Mouse (Mus musculus) macrophage (primary cell): ENCODE data around the gene Dcp1a. TPM values are rescaled to one million over a fixed set of nuclear protein-coding genes. Genes with fewer than 3 reads are reported as not detected.

Experiments used
- H3K27ac ChIP-seq: fragments of 350-480 bp; formaldehyde crosslinking; 2 replicates; pipeline ENCODE4 v1.9.0; 2021
- H3K36me3 ChIP-seq: fragments of 350-480 bp; formaldehyde crosslinking; 2 replicates; pipeline ENCODE4 v1.9.0; 2021; ENCODE audit errors: inconsistent target
- H3K4me3 ChIP-seq: fragments of 350-480 bp; formaldehyde crosslinking; 2 replicates; pipeline ENCODE4 v1.9.0; 2021; ENCODE audit errors: inconsistent target
- H3K79me2 ChIP-seq: fragments of 350-480 bp; formaldehyde crosslinking; 2 replicates; pipeline ENCODE4 v1.9.0; 2021; ENCODE audit errors: inconsistent target
- WGBS: methylation state at CpG from one replicate; pipeline ENCODE4 v1.1.7; 2026; ENCODE audit warnings: inconsistent platforms; ENCODE audit not compliant: missing documents; 5-methylcytosine and 5-hydroxymethylcytosine counted together
- polyA plus RNA-seq: library from polyadenylated mRNA; stranded (reverse); fragments of 250-400 nt; gene quantifications from 3 replicates; pipeline ENCODE4 v1.2.4, GENCODE M21; 2018; ENCODE audit warnings: inconsistent platforms
- total RNA-seq, 78 experiments: library from RNA; depleted of rRNA; stranded (reverse); fragments of 250-400 nt; gene quantifications; 1 replicate in 9 of 78; 2 replicates in 24 of 78; 3 replicates in 43 of 78; 4 replicates in 2 of 78; pipeline ENCODE4 v1.2.4; 2018; ENCODE audit warnings: inconsistent platforms in 56 of 78

Dcp1a gene
- 10 to 100 TPM; 27.8 to 84.4 (median 51.7) TPM for total RNA-seq (2018; cell fraction: chromatin; rRNA removed)
- total RNA-seq (2018; cell fraction: cytosol; rRNA removed): 10 to 100 TPM; 14.9 to 22.0 (median 17.6) TPM
- 10 to 100 TPM; 28.7 to 99.1 (median 41.1) TPM for total RNA-seq (2018; cell fraction: nucleus; rRNA removed)
- polyA plus RNA-seq: 11.6 to 14.2 TPM (median 14.1 TPM) in 3 replicates

DNA sequence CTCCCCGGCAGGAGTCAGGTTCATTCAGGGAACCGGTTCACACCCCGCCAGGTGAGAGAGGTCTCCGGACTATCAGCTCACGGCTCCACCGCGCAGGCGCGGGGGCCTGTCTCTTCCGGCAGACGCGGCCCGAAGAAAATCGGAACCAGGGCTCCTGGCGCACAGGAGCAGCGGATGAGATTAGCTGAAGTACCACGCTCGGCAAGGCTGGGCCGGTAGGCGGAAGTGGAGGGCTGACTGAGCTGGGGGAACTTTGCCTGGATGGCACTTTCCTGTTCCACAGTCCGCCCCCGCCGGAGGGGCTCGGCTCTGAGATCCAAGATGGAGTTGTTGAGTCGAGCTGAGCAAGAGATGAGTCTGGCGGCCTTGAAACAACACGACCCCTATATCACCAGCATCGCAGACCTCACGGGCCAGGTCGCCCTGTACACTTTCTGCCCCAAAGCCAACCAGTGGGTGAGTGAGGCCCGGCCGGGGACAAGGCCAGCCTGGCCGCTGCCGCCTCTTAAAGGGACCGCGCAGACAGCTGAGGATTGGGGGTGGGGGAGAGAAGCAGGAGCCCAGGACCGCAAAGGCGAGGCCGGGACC lies at the start of gene Dcp1a:
Gene Dcp1a, plus strand, starts transcription at position 175 of the 588 bp plus-strand sequence.
- H3K4me3 ChIP-seq: peak within 1 kb of the TSS; percentile 97
- WGBS: under 1% methylated on average over 37 of the region's 39 CpGs
- H3K79me2 ChIP-seq: peaks cover 33% of the 10 kb centered on the region
- H3K36me3 ChIP-seq: peaks cover 24% of the 10 kb centered on the region; the same call in 1 of the 2 replicates
- H3K27ac ChIP-seq: peak within 1 kb of the TSS; percentile 70

DNA sequence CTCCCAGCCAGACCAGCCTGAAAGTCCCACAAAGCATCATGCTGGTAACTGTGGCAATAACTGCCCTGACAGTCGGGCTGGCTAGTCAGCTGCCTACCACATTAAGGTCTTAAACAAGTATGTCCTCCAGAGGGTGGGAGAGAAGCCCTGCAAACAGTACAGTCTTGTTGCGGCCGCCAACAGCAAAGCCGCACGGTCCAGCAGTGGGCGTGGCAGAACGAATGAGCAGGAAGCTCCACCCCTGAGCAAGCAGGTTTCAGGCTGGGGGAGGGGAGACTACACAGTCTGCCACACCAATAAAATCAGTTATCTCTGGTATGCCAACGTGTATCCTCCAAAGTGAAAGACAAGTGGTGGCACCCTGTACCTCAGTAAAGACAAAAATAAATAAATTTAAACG lies 49.7 kb upstream of the Dcp1a start:
- Histone ChIP-seq H3K4me3 (no peak overlapping the region), H3K27ac (no peak overlapping the region), H3K79me2 (no peaks in the 10 kb centered on the region), H3K36me3 (no peaks in the 10 kb centered on the region)
- 53% methylated on average over 9 of the region's 9 CpGs for WGBS

DNA sequence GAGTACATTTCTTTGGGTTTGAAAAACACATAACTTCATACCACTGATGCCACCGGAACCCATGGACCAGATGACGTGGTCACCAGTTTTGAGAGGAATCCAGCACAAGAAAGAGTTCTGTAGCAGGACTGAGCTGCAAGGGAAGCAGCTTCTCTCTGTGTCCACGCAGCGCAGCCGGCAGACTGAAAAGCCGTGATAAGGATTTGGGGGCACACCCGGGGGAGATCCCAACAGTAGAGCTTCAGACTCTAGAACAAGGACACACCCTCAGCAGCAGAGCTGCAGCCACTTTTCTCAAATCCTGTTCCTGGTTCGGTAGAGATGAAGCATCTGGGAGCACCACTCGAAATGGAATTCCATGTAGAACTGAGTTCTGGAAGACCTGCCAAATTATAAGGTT lies 49.3 kb upstream of the Dcp1a start:
- Histone ChIP-seq H3K27ac (no peak overlapping the region), H3K36me3 (no peaks in the 10 kb centered on the region), H3K4me3 (no peak overlapping the region), H3K79me2 (no peaks in the 10 kb centered on the region)
- 98% methylated on average over 9 of the region's 9 CpGs for WGBS

DNA sequence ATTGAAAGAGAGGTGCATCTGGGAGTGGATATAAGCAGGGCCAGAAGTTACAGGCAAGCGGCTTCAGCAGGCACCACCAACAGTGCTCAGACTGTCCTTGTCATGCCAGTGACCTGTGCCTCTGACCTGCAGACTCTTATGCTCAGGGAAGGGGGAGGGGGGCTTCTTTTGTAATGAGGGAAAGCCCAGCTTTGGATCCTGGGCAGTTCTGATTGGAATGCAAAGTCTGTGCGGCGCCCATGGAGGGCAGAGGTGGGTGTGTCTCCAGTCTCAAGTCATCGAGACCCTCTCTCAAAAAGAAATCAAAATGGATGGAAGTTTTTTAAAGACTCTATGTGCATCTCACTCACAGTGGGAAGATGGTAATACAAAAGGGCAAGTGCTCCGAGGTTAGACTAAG lies 48.9 kb upstream of the Dcp1a start:
- Histone ChIP-seq H3K27ac (no peak overlapping the region), H3K36me3 (no peaks in the 10 kb centered on the region), H3K4me3 (no peak overlapping the region), H3K79me2 (no peaks in the 10 kb centered on the region)
- WGBS: 92% methylated on average over 5 of the region's 5 CpGs

DNA sequence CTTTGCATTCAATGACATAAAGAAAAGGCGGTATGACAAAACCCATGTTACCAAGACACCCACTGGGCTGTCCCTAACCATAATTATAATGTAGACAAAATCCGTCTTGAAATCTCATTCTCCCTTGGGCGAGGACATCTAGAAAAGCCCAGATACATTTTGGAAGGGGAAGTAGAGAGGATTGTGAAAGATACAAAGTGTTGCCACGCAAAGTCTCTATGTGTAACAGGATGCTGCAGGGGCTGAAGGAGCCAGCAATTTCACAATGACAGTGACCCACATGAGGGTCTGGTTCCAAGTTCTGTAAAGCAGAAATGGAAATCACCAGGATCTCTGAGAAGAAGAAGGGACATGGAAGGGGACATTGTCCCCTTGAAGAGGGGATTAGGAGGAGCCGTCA lies 44.0 kb upstream of the Dcp1a start:
- Histone ChIP-seq H3K79me2 (no peaks in the 10 kb centered on the region), H3K27ac (no peak overlapping the region), H3K36me3 (no peaks in the 10 kb centered on the region), H3K4me3 (no peak overlapping the region)
- 22% methylated on average over 5 of the region's 5 CpGs for WGBS

DNA sequence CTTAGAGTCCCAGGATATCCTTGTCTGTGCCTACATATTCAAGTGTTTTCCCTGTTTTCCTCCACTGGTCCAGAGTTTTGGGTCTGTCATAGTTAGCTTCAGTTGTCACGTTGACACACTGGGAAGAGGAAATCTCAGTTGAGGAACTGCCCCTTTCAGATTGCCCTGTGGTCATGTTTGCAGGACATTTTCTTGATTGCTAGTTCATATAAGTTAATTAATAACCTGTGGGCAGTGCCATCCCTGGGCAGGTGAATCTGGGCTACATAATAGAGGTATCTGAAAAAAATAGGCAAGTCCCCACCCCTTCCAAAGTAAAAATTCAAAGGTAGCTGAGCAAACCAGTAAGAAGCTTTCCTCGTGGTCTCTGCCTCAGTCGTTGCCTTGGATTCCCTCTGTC lies 39.4 kb upstream of the Dcp1a start:
- H3K27ac ChIP-seq: no peak overlapping the region
- 61% methylated on average over 3 of the region's 3 CpGs for WGBS
- no peaks in the 10 kb centered on the region for H3K36me3 ChIP-seq
- no peaks in the 10 kb centered on the region for H3K79me2 ChIP-seq
- no peak overlapping the region for H3K4me3 ChIP-seq

DNA sequence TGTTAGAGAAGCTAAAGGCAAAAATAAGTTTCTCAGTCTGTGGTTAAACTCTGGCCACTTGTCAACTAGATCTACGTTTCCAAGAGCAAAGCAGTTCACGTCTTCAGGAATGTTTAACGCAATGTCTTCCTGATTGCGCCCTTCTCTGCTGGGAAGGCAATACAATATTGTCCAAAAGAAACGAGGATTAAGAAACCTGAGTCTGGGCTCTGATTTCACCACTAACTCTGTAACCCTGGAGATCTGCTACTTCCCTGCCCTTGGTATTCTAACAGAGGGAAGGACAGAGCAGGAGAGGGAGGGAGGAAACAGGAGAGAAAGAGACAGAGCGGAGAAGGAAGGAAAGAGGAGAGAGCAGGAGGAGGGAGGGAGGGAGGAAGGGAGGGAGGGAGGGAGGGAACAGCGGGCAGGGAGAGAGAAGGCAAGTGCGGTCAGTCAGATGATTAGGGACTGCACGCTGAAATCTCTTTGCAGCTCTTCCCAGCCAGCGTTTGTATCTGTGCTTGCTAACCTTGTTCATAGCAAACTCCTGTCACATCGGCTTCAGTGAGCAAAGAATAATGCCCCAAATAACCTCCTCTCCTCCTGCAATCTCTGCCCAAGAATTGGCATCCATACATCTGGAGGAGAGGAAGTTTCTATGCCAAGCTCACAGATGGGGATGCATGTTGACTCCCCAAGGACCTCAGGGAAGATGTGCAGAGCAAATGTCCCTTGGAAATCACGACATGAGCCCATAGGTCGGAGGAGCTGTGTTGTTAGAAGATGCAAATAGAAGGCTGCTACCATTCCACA lies 23.3 kb upstream of the Dcp1a start:
- no peak overlapping the region for H3K4me3 ChIP-seq
- H3K36me3 ChIP-seq: no peaks in the 10 kb centered on the region
- H3K27ac ChIP-seq: no peak overlapping the region
- WGBS: 50% methylated on average over 10 of the region's 13 CpGs
- H3K79me2 ChIP-seq: no peaks in the 10 kb centered on the region

DNA sequence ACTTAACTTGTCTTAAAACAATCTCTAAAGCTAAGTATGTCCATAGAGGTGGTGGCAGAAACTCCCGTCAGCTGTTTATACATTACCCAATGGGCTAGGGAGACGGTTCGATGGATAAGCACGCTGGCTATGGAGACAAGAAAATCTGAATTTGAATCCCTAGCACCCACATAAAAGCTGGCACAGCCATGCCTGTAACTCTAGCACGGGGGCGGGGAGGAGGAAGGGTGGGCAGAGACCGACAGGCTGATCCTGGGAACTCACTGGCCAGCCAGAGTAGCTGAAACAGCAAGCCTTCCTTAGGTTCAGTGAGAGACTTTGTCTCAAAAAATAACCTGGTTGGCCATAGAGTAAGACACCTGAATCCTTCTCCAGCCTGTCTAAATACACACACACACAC lies 21.9 kb upstream of the Dcp1a start:
- Histone ChIP-seq H3K79me2 (no peaks in the 10 kb centered on the region), H3K27ac (peak overlapping the region; percentile 89), H3K36me3 (no peaks in the 10 kb centered on the region), H3K4me3 (no peak overlapping the region)
- 68% methylated on average over 7 of the region's 7 CpGs for WGBS

DNA sequence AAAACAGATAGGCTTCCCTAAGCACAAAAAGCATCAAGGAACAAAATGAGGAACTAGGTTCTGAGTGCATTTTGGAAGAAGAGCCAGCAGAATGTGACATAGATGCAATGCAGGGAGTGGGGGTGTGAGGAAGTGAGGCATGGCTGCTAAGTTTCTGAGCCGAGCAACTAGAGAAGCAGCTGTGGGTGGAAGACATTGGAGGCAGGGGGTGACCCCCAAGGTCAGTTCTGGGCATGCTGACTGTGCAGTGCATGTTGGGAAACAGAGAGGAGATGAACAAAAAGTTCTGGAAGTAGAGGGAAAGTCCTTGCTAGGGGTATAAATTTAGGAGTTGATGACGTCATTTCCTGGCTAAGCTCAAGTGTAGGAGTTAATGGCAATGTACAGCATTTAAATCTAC lies 21.4 kb upstream of the Dcp1a start:
- Histone ChIP-seq H3K4me3 (no peak overlapping the region), H3K27ac (peak overlapping the region; percentile 89), H3K79me2 (no peaks in the 10 kb centered on the region), H3K36me3 (no peaks in the 10 kb centered on the region)
- WGBS: 0% methylated on average over 2 of the region's 2 CpGs

DNA sequence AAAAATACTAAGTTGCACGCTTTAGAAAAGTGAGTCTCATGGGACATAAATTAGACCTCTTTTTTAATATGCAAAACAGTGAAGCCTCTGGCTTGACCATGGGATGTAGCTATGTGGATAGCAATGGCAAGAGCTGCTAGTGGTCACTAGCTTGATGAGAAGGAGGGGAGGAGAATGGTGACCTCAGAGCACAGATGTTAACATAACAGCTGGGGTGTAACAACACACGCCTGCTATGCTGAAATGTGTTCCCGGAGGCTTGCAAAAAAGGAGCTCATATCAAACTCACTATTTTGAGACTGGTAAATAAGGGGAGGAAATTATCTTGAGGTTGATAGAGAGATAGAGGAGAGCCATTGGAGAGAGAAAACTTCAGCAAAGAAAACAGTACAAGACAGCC lies 20.5 kb upstream of the Dcp1a start:
- 84% methylated on average over 3 of the region's 3 CpGs for whole genome bisulfite sequencing
- H3K4me3 ChIP-seq: no peak overlapping the region
- no peaks in the 10 kb centered on the region for H3K79me2 ChIP-seq
- peak overlapping the region; percentile 89; the same call in 1 of the 2 replicates for H3K27ac ChIP-seq
- H3K36me3 ChIP-seq: no peaks in the 10 kb centered on the region

DNA sequence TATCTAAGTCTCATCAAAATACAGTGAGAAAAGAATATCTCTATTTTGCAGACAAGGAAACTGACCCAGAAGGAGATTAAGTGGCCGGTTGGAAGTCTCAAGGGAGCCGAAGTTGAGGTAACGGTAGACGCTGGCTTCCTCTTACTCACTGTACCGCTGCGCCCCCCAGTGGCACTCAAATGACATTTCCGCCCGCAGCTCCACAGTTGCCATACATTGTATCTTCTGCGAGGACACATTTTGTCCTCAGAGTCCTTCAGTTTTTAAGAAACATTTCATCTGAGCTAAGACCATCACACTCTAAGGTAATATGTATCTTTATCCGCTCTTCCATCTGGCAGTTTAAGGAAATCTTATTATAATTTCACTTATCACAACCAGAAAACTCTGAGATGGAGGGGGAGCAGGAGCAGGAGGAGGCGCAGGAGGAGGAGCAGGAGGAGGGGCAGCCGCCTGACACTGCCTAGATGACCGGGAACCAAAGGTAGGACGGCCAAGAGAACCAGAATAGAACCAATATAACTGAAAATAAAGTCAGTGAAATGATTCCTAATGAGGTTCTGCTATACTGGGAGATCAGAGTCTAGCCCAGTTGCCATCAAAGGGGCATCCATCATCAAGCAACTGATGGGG lies 19.3 kb upstream of the Dcp1a start:
- 12% methylated on average over 14 of the region's 14 CpGs for WGBS
- H3K79me2 ChIP-seq: no peaks in the 10 kb centered on the region
- no peak overlapping the region for H3K27ac ChIP-seq
- no peaks in the 10 kb centered on the region for H3K36me3 ChIP-seq
- no peak overlapping the region for H3K4me3 ChIP-seq

DNA sequence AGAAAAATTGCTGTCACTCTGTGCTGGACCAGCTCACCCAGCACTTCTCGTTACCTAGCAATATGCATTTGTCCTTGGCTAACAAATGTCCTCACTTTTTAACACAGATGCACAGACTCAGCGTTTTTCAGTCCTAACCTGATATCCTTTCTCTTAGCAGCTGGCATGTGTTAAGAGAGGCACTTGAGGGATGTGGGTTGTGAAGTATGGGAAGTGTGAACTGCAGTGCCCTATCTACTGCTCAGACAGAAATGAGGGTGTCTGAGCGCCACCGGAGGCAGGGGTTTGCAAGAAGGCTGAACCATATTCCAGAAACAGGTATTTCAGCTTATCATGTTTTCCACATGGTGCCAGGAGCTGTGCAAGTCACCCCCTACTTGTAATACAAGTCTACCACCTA lies 16.0 kb upstream of the Dcp1a start:
- H3K27ac ChIP-seq: no peak overlapping the region
- no peaks in the 10 kb centered on the region for H3K79me2 ChIP-seq
- H3K4me3 ChIP-seq: no peak overlapping the region
- WGBS: 84% methylated on average over 4 of the region's 4 CpGs
- H3K36me3 ChIP-seq: no peaks in the 10 kb centered on the region

DNA sequence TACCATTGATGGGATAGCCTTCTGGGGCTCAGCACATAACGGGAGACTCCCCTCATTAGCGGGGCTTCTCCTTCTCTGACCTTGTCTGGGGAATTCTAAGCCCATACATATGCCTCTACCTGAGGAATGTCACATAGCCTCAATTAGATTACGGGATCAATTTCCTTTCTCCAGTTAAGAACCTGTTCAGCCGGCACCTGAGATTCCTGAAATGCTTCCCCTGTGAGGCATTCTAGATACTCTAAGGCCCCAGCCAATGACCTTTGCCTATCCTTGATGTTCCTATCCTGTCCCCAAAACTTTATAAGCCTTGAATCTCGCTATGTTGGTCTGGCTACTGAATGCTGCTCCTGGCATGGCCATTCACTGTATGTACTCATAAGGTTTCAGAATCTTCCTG lies 5.7 kb upstream of the Dcp1a start:
- WGBS: 95% methylated on average over 5 of the region's 5 CpGs
- Histone ChIP-seq H3K36me3 (no peaks in the 10 kb centered on the region), H3K4me3 (no peak overlapping the region), H3K27ac (no peak overlapping the region), H3K79me2 (no peaks in the 10 kb centered on the region)

DNA sequence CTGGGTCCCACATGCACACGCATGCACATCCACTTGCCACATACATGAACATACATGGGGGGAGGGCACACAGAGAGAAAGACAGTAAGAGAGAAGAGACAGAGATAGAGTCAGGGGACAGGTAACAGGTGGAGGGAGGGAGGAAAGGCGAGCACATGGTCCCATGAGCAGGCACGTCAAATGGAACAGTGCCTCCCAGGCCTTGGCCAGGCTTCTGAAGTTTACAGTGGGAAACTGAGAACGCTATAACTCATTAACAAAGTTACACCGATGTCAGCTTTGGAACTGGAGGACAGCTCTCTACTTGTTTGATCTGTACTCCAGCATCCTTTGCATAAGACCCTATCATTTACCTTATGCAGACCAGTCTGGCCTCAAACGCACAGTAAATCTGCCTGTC lies 4.9 kb upstream of the Dcp1a start:
- no peak overlapping the region for H3K27ac ChIP-seq
- no peak overlapping the region for H3K4me3 ChIP-seq
- no peaks in the 10 kb centered on the region for H3K79me2 ChIP-seq
- H3K36me3 ChIP-seq: no peaks in the 10 kb centered on the region
- 92% methylated on average over 5 of the region's 6 CpGs for WGBS

DNA sequence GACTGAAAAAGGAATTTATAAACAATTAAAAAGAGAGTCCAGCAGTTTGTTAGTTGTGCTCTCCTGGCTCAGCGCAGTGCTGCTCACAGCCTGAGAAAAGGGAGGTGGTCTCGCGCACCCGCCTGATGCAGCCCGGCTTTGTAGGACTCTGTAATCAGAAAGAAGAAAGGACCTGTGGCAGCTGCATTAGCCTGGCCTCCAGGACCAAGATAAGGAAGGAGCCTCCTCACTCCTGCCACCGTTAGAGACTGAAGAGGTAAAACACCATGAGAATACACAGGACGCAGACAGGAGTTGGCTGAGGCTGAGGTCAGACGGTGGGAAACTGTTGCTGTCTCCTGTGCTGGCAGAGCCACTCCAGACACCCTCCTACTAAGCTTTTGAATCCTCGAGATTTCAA lies 12.0 kb downstream of the Dcp1a start, which contains the start of gene Cacna1d:
Gene Cacna1d, minus strand, starts transcription at position 114 of the 400 bp plus-strand sequence.
- Histone ChIP-seq H3K4me3 (no peak within 1 kb of the TSS), H3K79me2 (peaks cover 40% of the 10 kb centered on the region; the same call in 1 of the 2 replicates), H3K27ac (no peak within 1 kb of the TSS), H3K36me3 (peaks cover 47% of the 10 kb centered on the region)
- WGBS: 98% methylated on average over 9 of the region's 9 CpGs
